Mouse (Mus musculus): ENCODE data around the gene Nol12.

Nol12 gene

DNA sequence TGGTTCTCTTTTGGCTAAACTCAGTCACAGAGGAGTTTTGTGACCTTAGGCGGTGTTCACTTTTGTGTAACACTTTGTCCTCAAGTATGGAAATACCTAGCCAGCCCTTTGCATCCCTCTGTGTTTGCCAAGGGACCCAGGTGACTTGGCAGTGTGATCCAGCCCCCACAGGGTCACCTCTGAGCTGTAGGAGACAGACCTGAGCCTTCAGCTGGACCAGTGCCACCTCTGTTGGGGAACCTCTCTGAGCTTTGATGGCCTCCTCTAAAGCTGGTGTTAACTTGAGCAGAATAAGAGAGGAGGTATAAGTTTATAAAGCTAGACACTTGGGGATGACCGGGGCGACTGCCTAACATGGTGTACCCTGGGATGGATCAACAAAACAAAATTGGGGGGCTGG lies 14.2 kb downstream of the Nol12 start:
- DNase-seq (ENCODE audit: low spot score) = no peak

DNA sequence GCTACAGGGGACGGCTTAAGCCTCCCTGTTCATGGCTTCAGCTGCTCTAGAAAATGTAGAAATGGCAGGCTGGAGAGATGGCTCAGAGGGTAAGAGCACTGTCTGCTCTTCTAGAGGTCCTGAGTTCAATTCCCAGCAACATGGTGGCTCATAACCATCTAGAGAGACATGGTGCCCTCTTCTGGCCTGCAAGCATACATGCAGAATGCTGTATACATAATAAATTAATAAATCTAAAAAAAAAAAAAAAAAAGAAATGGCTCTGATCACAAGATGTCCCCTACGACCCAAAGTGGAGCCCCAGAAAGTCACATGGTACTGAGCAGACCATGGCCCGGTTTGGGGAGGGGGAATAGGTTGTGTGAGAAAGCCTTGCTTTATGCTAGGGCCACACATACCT lies 20.9 kb downstream of the Nol12 start:
- DNase-seq (ENCODE audit: low spot score) = no peak

DNA sequence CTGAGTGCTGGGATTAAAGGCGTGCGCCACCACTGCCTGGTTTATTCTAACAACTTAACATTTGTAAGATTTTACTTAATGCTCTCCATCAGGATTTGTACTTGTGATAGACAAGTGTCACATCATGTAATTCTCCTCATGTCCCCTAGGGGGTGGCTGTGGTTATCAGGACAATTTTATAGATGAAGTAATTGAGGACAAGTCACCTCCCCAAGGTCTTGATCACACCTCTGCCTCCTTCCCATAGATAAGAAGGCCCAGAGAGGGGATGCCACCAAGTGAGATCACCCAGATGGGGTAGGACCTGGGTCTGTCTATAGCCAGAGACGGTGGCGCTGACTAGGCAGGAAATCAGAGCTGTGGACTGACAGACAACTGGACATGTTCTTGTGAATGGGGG lies 21.6 kb downstream of the Nol12 start:
- no peak for DNase-seq (ENCODE audit: low spot score)

- DNase-seq (ENCODE audit: low spot score) = no peak
Observed at GRCm38 (mm10) chr15:78957021-78957420, 22.3 kb downstream of the Nol12 start.

GRCm38 (mm10) chr15:78959537-78959936 lies 24.8 kb downstream of the Nol12 start:
- DNase-seq (ENCODE audit: low spot score) = no peak

- no peak for DNase-seq (ENCODE audit: low spot score)
Observed at GRCm38 (mm10) chr15:78960088-78960487, 25.4 kb downstream of the Nol12 start.

DNA sequence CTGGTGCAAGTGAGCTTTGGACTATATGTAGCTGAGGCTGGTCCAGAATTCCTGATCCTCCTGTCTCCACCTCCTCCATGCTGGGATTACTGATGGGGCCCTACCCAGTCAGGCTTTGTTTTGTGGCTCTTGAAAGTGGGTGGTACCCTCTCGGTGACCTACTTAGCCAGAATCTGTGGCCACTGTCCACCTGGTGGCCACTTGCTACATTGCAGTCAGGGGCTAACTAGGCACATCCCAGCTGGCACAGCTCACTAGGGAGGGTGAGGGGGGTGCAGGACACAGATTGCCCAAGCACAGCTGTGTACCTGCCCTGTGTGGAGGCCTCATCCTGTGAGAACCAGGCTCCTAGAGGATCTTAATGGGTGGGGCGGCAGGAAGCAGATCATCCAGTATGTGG lies 28.2 kb downstream of the Nol12 start:
- DNase-seq (ENCODE audit: low spot score) = no peak

GRCm38 (mm10) chr15:78971626-78972025 lies 36.9 kb downstream of the Nol12 start:
- DNase-seq (ENCODE audit: low spot score) = no peak

DNA sequence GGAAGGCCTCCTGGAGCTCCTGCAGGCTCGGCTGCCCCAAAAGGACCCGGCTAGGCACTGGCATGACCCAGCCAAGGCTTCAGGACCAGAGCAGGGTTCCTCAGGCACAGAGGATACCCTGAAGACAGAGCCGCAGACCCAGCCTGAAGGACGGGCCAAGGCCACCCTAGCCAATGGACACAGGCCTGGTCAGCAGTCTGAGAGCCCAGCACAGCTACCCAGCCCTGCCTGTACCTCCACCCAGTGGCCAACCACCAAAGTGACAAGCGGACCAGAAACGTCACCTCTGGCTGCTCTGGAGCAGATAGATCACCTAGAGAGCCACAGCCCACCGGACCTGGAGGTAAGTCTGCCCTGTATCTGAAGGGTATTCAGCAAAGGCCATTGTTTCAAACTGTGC lies 39.2 kb downstream of the Nol12 start:
- DNase-seq (ENCODE audit: low spot score) = no peak

DNA sequence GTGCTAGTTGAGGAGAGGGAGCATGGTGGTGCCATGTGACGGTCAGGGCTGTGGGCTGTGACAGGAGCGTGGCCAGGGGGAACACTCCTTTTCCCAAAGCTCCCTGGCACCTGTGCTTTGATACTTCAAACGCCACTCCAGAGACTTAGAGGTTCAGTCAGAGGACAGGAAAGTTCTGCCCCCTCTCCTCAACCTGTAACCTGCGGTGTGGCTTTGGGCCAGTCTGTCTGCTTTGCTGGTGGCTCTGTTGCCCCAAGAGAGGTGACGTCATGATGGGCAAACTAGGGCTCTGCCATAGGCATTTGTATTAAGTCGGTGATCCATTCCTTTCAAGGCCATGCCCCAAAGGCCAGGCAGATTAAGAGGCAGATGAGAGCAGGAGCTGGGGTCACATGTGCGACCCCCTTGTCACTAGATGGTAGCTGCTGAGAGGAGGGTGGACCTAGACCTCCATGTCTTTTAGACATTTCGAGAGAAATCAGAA lies 43.0 kb downstream of the Nol12 start:
- DNase-seq (ENCODE audit: low spot score) = no peak

DNA sequence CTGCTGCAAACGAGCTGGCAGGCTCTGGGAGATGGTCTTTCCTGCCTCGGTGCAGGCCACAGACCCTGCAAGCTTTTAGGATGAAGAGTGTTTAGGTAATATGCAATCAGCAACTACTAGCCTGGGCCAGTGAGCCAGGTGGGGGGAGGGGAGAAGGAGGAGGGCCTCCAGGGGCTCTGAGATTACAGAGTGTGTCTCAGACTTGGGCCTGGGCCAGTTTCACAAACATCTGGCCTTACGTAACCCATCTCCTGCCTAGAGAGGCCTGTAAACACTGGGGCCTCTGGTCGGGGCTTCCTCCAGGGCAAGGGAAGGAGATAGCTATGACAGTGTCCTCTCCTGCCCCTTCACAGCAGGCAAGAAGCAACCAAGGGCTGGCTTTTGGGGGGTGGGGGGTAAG lies 44.1 kb downstream of the Nol12 start:
- peak; percentile 58 for DNase-seq (ENCODE audit: low spot score)

DNA sequence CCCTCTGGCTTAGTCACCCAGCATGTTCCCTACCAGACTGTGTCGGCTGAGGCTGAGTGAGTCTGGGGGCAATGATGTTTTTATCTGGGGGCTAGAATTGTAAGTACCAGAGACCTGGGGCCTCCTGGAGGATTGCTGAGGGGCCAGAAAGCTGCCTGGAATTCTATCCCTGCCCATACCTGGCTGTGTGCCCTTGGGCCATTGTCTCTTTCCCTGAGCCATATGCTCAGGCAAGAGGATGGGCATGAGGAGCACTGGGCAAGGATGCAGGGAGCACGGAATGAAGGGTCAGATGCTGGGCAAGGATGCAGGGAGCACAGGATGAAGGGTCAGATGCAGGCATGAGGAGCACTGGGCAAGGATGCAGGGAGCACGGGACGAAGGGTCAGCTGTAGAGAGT lies 45.4 kb downstream of the Nol12 start:
- no peak for DNase-seq (ENCODE audit: low spot score)

DNA sequence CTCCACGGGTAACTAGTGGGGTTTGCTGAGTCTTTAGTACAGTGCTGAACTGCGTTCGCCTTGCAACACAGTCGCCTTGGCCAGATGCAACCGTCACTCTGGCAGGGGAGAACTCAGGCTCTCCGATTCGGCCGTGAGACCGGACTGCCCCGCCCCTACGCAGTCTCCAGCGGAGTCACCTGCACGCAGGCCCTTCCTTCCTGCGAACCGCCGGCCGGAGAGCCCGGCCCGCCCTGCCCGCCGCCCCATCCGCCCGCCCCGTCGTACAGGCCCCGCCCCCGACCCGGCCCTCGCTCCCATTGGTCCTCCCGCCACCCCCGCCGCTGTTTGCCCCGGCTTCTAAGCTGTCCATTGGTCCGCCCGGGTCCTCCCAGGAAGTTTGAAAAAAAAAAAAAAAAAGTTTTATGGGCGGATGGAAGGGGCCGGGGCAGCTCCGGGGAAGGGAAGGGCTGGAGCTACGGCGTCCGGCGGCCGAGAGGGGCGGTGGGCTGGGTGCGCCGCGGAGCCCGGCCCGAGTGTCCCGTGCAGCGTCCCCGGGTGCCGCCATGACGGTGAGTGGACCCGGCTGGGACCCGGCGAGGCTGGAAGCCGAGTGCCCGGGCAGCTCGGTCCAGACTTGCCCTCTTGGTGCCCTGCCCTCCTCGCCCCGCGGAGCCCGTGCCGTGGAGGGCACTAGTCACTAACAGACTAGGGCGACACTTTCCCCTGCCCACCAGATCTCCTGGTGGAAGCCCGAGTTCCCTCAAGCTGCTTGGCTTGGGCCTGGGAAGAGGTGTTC lies 48.1 kb downstream of the Nol12 start:
- DNase-seq (ENCODE audit: low spot score) = peak; percentile 63

DNA sequence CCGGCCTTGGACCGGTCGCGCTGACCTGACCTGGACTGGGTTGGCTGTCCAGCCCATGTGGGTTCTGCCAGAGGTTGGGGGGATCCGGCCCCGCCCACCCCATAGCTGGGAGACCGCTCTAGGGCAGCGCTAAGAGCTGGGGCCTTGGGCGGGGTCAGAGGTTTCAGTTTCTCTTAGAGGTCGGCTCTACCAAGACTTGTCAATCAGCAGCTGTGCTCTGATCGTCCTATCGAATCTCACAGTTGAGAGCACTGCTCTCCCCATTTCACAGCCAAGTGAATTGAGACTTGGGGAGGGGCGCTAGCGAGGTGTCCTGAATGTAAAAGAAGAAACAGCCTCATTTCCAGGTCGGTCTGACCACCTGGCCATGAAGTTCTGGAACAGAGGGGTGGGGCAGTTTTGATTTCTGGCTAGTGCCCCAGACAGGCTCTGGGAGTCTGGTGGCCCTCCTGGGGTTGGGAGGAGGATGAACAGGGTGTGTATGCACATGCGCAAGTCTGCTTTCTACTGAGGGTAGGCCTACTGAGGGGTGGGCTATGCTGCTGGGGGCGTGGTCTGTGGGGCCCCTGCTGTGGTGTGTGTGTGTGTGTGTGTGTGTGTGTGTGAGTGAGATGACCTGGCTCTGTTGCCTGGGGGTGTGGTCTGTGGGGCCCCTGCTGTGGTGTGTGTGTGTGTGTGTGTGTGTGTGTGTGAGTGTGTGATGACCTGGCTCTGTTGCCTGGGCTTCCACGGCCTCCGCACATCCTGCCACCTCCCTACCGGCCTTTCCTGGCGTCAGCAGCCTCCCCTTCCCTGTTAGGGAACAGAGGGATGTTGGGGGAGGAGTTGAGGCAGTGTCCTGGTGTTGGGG lies 48.9 kb downstream of the Nol12 start:
- no peak for DNase-seq (ENCODE audit: low spot score)

DNA sequence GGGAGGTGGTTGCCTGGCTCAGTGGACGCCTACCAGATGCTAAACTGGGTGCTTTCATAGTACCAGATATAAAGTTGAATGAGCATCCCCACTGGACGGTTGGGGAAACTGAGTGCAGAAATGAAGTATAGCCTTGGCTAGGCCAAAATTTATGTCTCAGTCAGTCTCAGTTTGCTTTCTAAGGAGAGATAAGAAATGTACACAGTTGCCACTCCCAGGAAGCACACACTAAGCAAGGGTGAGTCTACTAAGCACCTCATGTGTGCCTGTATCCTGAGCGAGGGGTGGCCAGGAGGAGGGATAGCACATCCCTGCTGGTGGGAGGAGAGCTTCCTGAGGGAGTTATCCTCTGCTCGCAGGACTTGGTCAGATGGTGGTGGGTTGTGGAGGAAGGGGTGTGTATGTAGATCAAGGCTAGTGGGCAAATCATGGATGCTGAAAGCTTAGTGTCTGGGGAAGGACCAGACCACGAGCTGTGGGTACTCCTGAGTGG lies 49.6 kb downstream of the Nol12 start:
- no peak for DNase-seq (ENCODE audit: low spot score)

- DNase-seq (ENCODE audit: low spot score) = no peak
Observed at GRCm38 (mm10) chr15:78986536-78987220, 51.9 kb downstream of the Nol12 start.

DNA sequence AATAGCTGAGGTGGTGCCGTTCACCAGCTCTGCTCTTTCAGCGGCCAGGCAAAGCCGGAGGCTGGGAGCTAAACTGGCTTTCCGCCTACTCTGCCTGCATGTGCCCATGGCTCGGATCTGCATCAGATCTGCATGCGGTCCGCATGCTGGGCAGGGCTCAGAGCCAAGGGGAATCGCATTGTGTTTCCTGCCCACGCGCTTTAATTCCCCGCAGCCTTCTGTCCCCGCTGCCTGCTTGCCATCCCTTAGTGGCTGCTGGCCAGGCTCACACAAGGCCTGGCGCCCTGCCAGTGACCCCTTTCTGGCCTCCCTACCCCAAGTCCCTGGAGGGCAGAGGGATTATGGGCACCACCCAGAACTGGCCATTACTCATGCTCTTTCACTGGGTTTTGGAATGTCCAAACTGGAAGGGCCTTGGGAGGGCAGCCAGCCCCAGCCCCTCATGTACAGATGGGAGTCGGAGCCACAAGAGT lies 53.8 kb downstream of the Nol12 start:
- peak; percentile 41 for DNase-seq (ENCODE audit: low spot score)

- DNase-seq (ENCODE audit: low spot score) = no peak
Observed at GRCm38 (mm10) chr15:78989152-78990092, 54.7 kb downstream of the Nol12 start.

GRCm38 (mm10) chr15:78990093-78990463 lies 55.3 kb downstream of the Nol12 start:
- no peak for DNase-seq (ENCODE audit: low spot score)

GRCm38 (mm10) chr15:78990970-78991525 lies 56.3 kb downstream of the Nol12 start:
- no peak for DNase-seq (ENCODE audit: low spot score)

GRCm38 (mm10) chr15:78992235-78992634 lies 57.5 kb downstream of the Nol12 start:
- no peak for DNase-seq (ENCODE audit: low spot score)
